Mouse (Mus musculus): ENCODE data around the gene Glg1. TPM values are rescaled to one million over a fixed set of nuclear protein-coding genes. Genes with fewer than 3 reads are reported as not detected.

Gene Glg1
- polyA plus RNA-seq, 1 experiment from 2014 or later = 75.3 TPM

DNA sequence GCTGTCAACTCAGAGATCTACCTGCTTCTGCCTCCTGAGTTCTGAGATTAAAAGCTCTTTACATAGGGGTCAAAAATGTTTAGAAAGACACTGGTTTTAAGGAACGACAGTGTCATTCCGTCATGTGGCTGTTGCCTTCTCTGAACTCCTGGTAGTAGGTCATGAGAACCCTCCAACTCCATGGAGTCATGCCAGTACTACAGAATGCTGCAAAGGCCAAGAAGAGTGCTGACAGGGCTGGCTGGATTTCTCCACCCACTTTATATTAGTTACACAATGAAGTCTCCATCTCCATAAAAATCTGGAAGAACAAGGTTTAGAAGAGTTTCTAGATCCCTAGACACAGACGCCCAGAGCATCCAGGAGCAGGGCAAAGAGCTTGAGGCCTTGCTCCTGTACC, 61.0 kb downstream of the Glg1 start:
- Histone ChIP-seq H3K4me1 (replicated peaks; ENCODE audit: control insufficient read depth, insufficient read depth, low read length) (no peaks in the 10 kb centered on the region), H3K4me3 (ENCODE audit: low read depth, low read length) (no peak overlapping the region), H3K9me3 (ENCODE audit: control insufficient read depth, low read length) (no peaks in the 10 kb centered on the region), H3K27ac (ENCODE audit: low read depth, low read length) (no peak overlapping the region), H3K4me2 (replicated peaks; ENCODE audit: low read depth, low read length) (no peak overlapping the region), H3K36me3 (ENCODE audit: control insufficient read depth, insufficient read depth, low read length) (no peaks in the 10 kb centered on the region), H3K9ac (ENCODE audit: low read depth, low read length) (no peak overlapping the region), H3K27me3 (ENCODE audit: control insufficient read depth, insufficient read depth, low read length) (no peaks in the 10 kb centered on the region)
- 93% methylated on average over 3 of the region's 3 CpGs for WGBS
- ATAC-seq (ENCODE audit: low FRiP score) (no peak), DNase-seq (ENCODE audit: low spot score) (no peak)

DNA sequence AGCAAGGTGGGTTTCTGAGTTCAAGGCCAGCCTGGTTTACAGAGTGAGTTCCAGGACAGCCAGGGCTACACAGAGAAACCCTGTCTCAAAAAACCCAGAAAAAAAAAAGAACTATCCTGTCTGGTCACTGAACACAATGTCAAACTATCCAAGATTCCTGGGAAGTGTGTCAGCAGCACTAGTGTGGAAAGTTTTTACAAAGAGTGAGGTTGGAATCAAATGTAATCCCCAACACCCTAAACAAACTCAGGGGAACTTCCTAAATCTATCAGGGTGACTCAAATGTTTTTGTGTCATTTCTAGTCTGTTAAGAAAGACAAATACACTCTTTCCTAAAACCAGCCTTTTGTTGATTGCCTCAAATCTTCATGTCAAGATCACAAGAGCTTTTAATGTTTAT, 62.8 kb downstream of the Glg1 start:
- H3K4me2 ChIP-seq (replicated peaks; ENCODE audit: low read depth, low read length) = no peak overlapping the region
- no peak overlapping the region for H3K27ac ChIP-seq (ENCODE audit: low read depth, low read length)
- H3K9me3 ChIP-seq (ENCODE audit: control insufficient read depth, low read length) = no peaks in the 10 kb centered on the region
- no peaks in the 10 kb centered on the region for H3K36me3 ChIP-seq (ENCODE audit: control insufficient read depth, insufficient read depth, low read length)
- no peak overlapping the region for H3K4me3 ChIP-seq (ENCODE audit: low read depth, low read length)
- DNase-seq (ENCODE audit: low spot score) (no peak), ATAC-seq (ENCODE audit: low FRiP score) (no peak)
- no peaks in the 10 kb centered on the region for H3K27me3 ChIP-seq (ENCODE audit: control insufficient read depth, insufficient read depth, low read length)
- no peak overlapping the region for H3K9ac ChIP-seq (ENCODE audit: low read depth, low read length)
- no peaks in the 10 kb centered on the region for H3K4me1 ChIP-seq (replicated peaks; ENCODE audit: control insufficient read depth, insufficient read depth, low read length)

DNA sequence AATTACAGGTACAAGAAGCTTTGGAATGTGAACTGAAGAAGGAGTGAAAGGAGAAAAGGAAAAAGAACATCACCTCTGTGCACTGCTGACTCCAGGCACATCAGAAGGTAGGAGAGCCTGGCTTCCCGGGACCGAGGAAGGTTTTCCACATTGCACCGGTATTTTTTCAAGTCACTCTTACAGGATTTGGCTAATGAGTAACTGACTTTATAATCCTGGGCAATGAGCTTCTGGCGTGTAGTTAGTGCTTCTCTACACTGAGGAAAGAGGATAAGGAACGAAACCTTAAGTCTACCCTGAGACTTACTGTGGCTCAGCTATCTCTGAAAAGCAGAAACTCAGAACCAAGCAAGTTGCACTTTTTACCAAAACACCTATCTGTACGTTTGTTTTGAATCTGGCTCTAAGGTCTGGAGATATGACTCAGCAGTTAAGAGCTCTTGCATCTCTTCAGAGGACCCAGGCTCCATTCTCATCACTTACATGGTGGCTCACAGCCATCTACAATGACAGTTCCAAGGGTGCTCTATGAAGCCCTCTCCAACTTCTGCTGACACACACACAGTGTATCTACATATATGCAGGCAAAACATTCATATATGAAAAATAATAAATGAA, 70.3 kb downstream of the Glg1 start:
- Histone ChIP-seq H3K36me3 (ENCODE audit: control insufficient read depth, insufficient read depth, low read length) (0 out of 2 replicates have a peak, but pooled peaks cover 2% of the 10 kb centered on the region), H3K4me3 (ENCODE audit: low read depth, low read length) (no peak overlapping the region), H3K4me2 (replicated peaks; ENCODE audit: low read depth, low read length) (no peak overlapping the region), H3K9me3 (ENCODE audit: control insufficient read depth, low read length) (no peaks in the 10 kb centered on the region), H3K4me1 (replicated peaks; ENCODE audit: control insufficient read depth, insufficient read depth, low read length) (no peaks in the 10 kb centered on the region), H3K27me3 (ENCODE audit: control insufficient read depth, insufficient read depth, low read length) (no peaks in the 10 kb centered on the region), H3K27ac (ENCODE audit: low read depth, low read length) (no peak overlapping the region), H3K9ac (ENCODE audit: low read depth, low read length) (no peak overlapping the region)
- 84% methylated on average over 6 of the region's 6 CpGs for WGBS
- DNase-seq (ENCODE audit: low spot score) (no peak), ATAC-seq (ENCODE audit: low FRiP score) (no peak)

DNA sequence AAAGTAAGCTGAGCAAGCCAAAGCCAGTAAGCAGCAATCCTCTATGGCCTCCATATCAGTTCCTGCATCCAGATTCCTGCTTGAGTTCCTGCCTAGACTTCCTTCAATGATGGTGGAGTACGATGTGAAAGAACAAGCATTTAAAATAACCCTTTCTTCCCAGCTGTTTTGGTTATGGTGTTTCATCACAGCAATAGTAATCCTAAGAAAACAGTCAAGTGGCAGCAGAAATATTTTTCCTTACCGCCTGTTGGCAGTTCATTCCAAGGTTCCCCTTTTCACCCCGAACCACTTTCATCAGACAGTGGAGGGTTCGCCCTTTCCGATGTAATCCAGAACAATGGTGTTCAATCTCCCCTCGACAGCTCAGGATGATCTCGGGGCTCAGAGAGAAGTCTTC, 71.5 kb downstream of the Glg1 start:
- no peak overlapping the region for H3K27ac ChIP-seq (ENCODE audit: low read depth, low read length)
- no peak overlapping the region for H3K4me3 ChIP-seq (ENCODE audit: low read depth, low read length)
- WGBS = 95% methylated on average over 7 of the region's 7 CpGs
- ATAC-seq (ENCODE audit: low FRiP score) (no peak), DNase-seq (ENCODE audit: low spot score) (no peak)
- no peak overlapping the region for H3K9ac ChIP-seq (ENCODE audit: low read depth, low read length)
- no peak overlapping the region for H3K4me2 ChIP-seq (replicated peaks; ENCODE audit: low read depth, low read length)
- H3K36me3 ChIP-seq (ENCODE audit: control insufficient read depth, insufficient read depth, low read length) = 0 out of 2 replicates have a peak, but pooled peaks cover 2% of the 10 kb centered on the region
- H3K9me3 ChIP-seq (ENCODE audit: control insufficient read depth, low read length) = no peaks in the 10 kb centered on the region
- no peaks in the 10 kb centered on the region for H3K4me1 ChIP-seq (replicated peaks; ENCODE audit: control insufficient read depth, insufficient read depth, low read length)
- H3K27me3 ChIP-seq (ENCODE audit: control insufficient read depth, insufficient read depth, low read length) = no peaks in the 10 kb centered on the region

DNA sequence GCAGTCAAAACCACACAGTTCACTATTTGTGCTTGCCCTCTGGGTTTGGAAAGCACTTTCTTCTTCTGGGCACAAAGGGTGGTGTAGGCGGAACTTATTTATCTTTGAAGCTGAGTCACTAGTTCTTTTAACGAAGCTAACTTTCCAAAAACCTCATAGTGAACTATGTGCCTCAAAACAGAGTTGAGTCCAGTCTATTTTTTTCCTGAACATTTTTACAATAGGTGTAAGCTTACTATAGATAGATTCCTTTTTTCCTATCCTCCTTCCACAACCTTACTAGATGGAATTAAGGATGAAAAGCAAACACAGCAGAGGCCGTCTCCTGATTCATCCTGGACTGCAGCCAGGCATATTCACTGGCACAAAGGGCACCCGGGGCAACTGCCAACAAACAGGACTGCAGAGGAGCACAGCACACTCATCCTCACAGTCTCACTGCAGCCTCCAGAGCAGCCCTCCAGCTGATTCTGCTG, 73.5 kb downstream of the Glg1 start:
- no peaks in the 10 kb centered on the region for H3K9me3 ChIP-seq (ENCODE audit: control insufficient read depth, low read length)
- H3K27ac ChIP-seq (ENCODE audit: low read depth, low read length) = no peak overlapping the region
- ATAC-seq (ENCODE audit: low FRiP score) (no peak), DNase-seq (ENCODE audit: low spot score) (no peak)
- H3K4me2 ChIP-seq (replicated peaks; ENCODE audit: low read depth, low read length) = no peak overlapping the region
- H3K36me3 ChIP-seq (ENCODE audit: control insufficient read depth, insufficient read depth, low read length) = 0 out of 2 replicates have a peak, but pooled peaks cover 2% of the 10 kb centered on the region
- no peaks in the 10 kb centered on the region for H3K27me3 ChIP-seq (ENCODE audit: control insufficient read depth, insufficient read depth, low read length)
- no peak overlapping the region for H3K9ac ChIP-seq (ENCODE audit: low read depth, low read length)
- no peaks in the 10 kb centered on the region for H3K4me1 ChIP-seq (replicated peaks; ENCODE audit: control insufficient read depth, insufficient read depth, low read length)
- WGBS = 84% methylated on average over 4 of the region's 4 CpGs
- no peak overlapping the region for H3K4me3 ChIP-seq (ENCODE audit: low read depth, low read length)

DNA sequence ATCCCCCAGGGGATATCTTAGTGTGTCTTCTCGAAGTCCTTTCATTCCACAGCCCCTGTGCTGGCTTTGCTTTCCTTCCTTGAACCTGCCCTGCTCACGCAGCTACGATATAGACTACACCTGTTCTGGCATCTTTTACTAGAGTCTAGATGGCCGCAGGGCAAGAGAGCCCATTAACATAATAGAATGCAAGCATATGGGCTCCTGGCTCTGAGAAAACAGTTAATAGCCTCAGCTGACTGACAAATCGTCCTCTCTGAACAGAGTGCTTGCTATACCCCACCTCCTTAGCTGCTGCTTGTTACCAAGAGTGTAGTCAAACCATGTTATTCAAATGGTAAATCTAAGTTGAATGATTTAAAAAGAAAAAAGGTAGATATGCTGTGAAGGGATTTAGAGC, 87.4 kb downstream of the Glg1 start:
- DNase-seq (ENCODE audit: low spot score) = no peak
- H3K36me3 ChIP-seq (ENCODE audit: control insufficient read depth, insufficient read depth, low read length) = peaks cover 8% of the 10 kb centered on the region; the same call in 1 of the 2 replicates
- H3K4me2 ChIP-seq (replicated peaks; ENCODE audit: low read depth, low read length) = no peak overlapping the region
- WGBS = 89% methylated on average over 5 of the region's 5 CpGs
- H3K9me3 ChIP-seq (ENCODE audit: control insufficient read depth, low read length) = no peaks in the 10 kb centered on the region
- H3K9ac ChIP-seq (ENCODE audit: low read depth, low read length) = no peak overlapping the region
- H3K27me3 ChIP-seq (ENCODE audit: control insufficient read depth, insufficient read depth, low read length) = no peaks in the 10 kb centered on the region
- H3K4me3 ChIP-seq (ENCODE audit: low read depth, low read length) = no peak overlapping the region
- no peak overlapping the region for H3K27ac ChIP-seq (ENCODE audit: low read depth, low read length)
- H3K4me1 ChIP-seq (replicated peaks; ENCODE audit: control insufficient read depth, insufficient read depth, low read length) = no peaks in the 10 kb centered on the region
- ATAC-seq (ENCODE audit: low FRiP score) = no peak

DNA sequence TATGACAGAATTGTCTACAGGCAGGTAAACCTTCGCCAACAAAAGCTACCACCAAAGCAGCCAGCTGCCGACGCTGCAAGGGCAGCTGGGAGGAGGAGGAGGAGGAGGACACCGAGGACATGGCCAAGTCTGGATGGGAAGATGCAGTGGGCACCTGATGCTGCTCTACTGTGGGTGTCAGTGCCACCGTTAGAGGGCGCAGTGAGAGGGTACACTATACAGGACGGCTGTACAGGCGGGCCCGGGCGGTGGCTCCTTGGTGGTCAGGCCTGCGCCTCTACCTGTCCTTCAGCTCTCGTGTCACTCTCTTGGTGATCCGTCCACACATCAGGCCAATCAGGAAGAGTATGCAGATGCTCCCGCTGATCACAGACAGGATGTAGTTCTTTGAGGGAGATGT, 101.4 kb downstream of the Glg1 start:
- no peak overlapping the region for H3K27ac ChIP-seq (ENCODE audit: low read depth, low read length)
- H3K9me3 ChIP-seq (ENCODE audit: control insufficient read depth, low read length) = no peaks in the 10 kb centered on the region
- H3K4me3 ChIP-seq (ENCODE audit: low read depth, low read length) = no peak overlapping the region
- no peak overlapping the region for H3K9ac ChIP-seq (ENCODE audit: low read depth, low read length)
- H3K36me3 ChIP-seq (ENCODE audit: control insufficient read depth, insufficient read depth, low read length) = 0 out of 2 replicates have a peak, but pooled peaks cover 5% of the 10 kb centered on the region
- ATAC-seq (ENCODE audit: low FRiP score) (no peak), DNase-seq (ENCODE audit: low spot score) (peak; percentile 72)
- H3K4me1 ChIP-seq (replicated peaks; ENCODE audit: control insufficient read depth, insufficient read depth, low read length) = no peaks in the 10 kb centered on the region
- no peaks in the 10 kb centered on the region for H3K27me3 ChIP-seq (ENCODE audit: control insufficient read depth, insufficient read depth, low read length)
- no peak overlapping the region for H3K4me2 ChIP-seq (replicated peaks; ENCODE audit: low read depth, low read length)
- WGBS = 46% methylated on average over 14 of the region's 14 CpGs

DNA sequence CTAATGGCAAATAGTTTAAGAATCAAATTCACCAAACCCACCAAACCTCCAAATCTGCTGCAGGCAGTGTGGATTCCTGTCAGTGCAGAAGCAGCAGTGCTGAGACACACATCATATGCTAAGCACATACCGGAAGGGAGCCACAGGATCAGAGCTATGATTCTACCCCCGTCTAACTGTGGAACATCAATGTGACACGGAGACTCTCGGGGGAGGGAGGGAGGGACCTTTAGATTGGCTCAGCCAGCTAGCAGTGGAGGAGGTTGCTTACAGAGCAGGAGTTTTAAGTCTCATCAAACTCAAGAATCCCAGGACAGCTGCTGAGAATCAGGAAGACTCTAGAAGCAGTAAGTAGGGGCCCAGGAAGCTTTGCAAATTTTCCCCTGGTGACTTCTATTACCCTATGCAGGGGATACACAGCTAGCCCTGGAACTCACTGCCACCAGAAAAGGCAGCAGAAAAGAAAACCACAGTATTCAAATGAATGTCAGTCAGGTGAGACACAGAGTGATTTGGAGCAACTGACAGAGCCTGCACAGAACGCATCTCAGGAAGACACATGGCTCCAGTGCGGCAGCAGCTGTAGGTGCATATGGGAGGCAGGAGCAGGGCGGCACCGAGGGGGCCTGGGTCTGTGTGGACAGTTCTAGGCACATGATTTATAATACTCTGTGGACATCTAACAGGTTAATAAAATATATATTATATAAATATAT, 103.1 kb downstream of the Glg1 start:
- Histone ChIP-seq H3K4me1 (replicated peaks; ENCODE audit: control insufficient read depth, insufficient read depth, low read length) (no peaks in the 10 kb centered on the region), H3K27me3 (ENCODE audit: control insufficient read depth, insufficient read depth, low read length) (no peaks in the 10 kb centered on the region), H3K4me3 (ENCODE audit: low read depth, low read length) (no peak overlapping the region), H3K4me2 (replicated peaks; ENCODE audit: low read depth, low read length) (no peak overlapping the region), H3K9me3 (ENCODE audit: control insufficient read depth, low read length) (no peaks in the 10 kb centered on the region), H3K36me3 (ENCODE audit: control insufficient read depth, insufficient read depth, low read length) (0 out of 2 replicates have a peak, but pooled peaks cover 2% of the 10 kb centered on the region), H3K27ac (ENCODE audit: low read depth, low read length) (no peak overlapping the region), H3K9ac (ENCODE audit: low read depth, low read length) (no peak overlapping the region)
- 91% methylated on average over 8 of the region's 8 CpGs for WGBS
- ATAC-seq (ENCODE audit: low FRiP score) = no peak
- DNase-seq (ENCODE audit: low spot score) = no peak
